Mouse (Mus musculus): ENCODE measurements around the gene Atf1. TPM values are rescaled to one million over a fixed set of nuclear protein-coding genes. Genes with fewer than 3 reads are reported as not detected.
A peak's percentile ranks its signal among the peaks of the same experiment; 100 is the strongest.

Gene Atf1
- 36.0 and 36.1 TPM in 2 replicates for polyA plus RNA-seq (2016; fragmentation: Nextera tagmentation; extraction: Ambion mirVana)

DNA sequence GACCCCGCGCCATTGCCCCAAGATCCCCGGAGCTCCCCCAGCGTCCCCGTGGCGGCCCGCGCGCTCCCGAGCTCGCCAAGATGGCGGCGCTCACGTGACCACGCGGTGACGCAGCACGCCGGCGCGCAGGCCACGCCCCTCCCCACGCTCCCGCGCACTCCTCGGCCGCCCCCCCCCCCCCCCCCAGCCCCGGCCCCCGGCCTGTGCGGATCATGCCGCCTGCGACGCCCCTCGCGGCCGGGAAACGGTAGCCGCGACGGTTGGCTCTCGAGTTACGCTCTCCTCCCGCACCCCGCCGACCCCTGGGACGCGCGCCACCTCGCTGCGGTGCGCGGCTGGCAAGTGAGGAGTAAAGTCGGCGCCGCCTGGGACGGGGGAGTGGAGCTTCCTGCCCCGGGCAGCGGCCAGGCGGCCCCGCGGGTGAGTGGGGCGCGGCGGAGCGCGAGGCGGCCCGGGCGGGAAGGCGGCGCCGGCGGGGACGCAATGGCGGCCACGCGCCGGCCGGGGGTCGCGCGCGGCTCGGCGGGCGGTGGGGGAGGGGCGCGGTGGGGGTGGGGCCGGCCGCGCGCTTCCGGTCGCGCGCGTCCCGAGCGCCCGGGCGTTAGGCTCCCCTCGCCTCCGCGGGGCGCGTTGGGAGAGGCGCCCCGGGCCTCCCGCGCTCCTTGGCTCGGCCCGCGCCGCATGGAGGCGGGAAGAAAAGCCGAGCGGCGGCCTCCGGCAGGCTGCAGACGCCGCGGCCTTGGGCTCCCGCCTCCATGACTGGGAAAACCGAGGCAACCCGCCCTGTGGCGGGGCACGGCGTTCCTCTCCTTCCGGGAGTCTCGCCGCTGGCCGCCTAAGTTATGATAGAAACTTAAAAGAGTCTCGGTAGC, at the start of gene Atf1:
TSS of gene Atf1 (plus strand) at position 157 of the 872 bp plus-strand sequence.
- peak; percentile 93 for DNase-seq (ENCODE audit: low spot score)
- Histone ChIP-seq H3K36me3 (peaks cover 15% of the 10 kb centered on the region; the same call in 1 of the 2 replicates), H3K4me3 (peak within 1 kb of the TSS; percentile 79), H3K27ac (peak within 1 kb of the TSS; percentile 100), H3K27me3 (ENCODE audit: insufficient read depth, poor library complexity, severe bottlenecking) (no peaks in the 10 kb centered on the region), H3K9me3 (peaks cover 9% of the 10 kb centered on the region), H3K4me1 (peaks cover 28% of the 10 kb centered on the region)
- WGBS: 1% methylated on average over 109 of the region's 133 CpGs

DNA sequence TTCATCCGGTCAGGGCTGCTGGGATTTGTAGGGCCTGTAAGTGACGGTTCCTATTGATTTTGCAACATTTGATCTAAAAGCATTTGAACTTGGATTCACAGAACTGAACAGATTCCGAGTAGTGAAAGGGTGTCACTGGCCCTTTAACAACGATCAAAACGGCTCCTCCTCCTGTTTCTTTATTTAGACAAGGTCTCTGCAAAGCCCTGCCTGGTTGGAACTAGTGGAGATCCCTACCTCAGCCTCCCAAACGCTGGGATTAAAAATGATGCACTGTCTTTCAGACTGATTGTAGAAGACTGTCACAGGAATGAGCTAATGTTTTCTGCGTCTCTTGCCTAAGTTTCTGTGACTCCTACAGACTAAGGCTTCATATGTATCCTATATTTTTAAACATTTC, 49.1 kb upstream of the Atf1 start:
- 49% methylated on average over 7 of the region's 7 CpGs for WGBS
- Histone ChIP-seq H3K4me3 (no peak overlapping the region), H3K9me3 (no peaks in the 10 kb centered on the region), H3K36me3 (peaks cover 71% of the 10 kb centered on the region), H3K27ac (no peak overlapping the region), H3K4me1 (peaks cover 15% of the 10 kb centered on the region; the same call in 1 of the 2 replicates), H3K27me3 (ENCODE audit: insufficient read depth, poor library complexity, severe bottlenecking) (no peaks in the 10 kb centered on the region)
- no peak for DNase-seq (ENCODE audit: low spot score)

DNA sequence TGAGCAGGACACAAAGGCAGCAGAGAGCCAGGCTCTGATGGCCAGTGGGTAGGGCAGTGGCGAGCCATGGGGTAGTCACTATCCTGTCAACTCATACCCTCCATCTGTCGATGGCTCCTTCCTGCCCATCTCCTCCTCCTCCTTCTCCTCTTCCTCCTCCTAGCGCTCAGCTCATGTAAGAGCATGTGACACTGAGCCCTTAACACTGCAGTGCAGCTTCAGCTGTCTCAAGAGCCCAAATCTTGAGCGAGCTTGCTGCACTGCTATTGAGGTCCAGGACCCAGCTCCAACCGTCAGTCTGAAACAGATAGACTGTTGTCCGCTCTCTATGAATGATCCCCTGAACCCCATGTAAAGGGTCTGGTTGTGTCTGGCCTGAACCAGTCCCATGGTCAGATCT, 47.9 kb upstream of the Atf1 start:
- Histone ChIP-seq H3K27me3 (ENCODE audit: insufficient read depth, poor library complexity, severe bottlenecking) (no peaks in the 10 kb centered on the region), H3K4me1 (peaks cover 11% of the 10 kb centered on the region; the same call in 1 of the 2 replicates), H3K9me3 (no peaks in the 10 kb centered on the region), H3K36me3 (peaks cover 71% of the 10 kb centered on the region), H3K27ac (0 out of 2 replicates have a peak overlapping the region, but pooled peaks have one; percentile 11), H3K4me3 (no peak overlapping the region)
- WGBS: 84% methylated on average over 6 of the region's 6 CpGs
- DNase-seq (ENCODE audit: low spot score): no peak

DNA sequence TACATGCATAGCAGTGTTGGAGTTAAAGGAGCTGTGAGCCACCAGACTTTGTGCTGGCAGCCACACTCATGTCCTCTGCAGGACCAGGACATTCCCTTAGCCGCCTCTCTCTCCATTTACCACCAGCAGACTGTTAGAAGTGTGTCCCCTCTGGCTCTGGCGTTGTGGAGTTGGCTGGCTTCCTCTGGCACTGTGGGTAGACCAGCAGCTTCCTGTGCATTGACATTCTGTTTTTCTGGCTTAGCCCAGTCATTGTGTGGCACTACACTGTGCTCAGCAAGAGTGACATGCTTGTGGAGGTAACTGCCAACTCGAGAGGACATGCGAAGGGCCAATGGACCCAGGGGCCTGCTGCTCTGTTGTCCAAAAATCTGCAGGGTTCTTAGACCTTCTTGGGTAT, 47.4 kb upstream of the Atf1 start:
- H3K4me3 ChIP-seq: no peak overlapping the region
- H3K27me3 ChIP-seq (ENCODE audit: insufficient read depth, poor library complexity, severe bottlenecking): no peaks in the 10 kb centered on the region
- H3K9me3 ChIP-seq: no peaks in the 10 kb centered on the region
- H3K27ac ChIP-seq: no peak overlapping the region
- peaks cover 6% of the 10 kb centered on the region; the same call in 1 of the 2 replicates for H3K4me1 ChIP-seq
- no peak for DNase-seq (ENCODE audit: low spot score)
- H3K36me3 ChIP-seq: peaks cover 71% of the 10 kb centered on the region
- 90% methylated on average over 4 of the region's 4 CpGs for WGBS

DNA sequence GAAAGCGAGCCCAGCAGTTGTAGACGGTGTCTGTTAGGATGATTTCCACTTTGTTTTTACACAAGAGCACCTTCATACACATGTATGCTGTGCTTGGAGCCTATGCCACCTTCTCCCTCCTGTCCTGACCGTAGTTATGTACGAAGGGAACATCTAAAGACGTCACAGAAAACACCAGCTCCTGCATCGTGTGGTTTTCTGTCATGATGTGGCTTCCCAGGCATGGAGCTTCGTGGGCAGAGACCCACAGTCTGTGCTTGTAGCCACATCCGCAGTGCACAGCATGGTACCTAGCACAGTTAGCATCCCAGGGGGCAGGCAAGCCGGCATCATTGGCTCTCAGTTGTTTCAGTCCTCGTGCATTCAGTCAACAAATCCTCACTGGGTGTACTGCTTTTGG, 45.8 kb upstream of the Atf1 start:
- H3K4me3 ChIP-seq: no peak overlapping the region
- no peak overlapping the region for H3K27ac ChIP-seq
- 80% methylated on average over 10 of the region's 10 CpGs for WGBS
- H3K36me3 ChIP-seq: peaks cover 78% of the 10 kb centered on the region
- no peaks in the 10 kb centered on the region for H3K9me3 ChIP-seq
- H3K27me3 ChIP-seq (ENCODE audit: insufficient read depth, poor library complexity, severe bottlenecking): no peaks in the 10 kb centered on the region
- H3K4me1 ChIP-seq: peaks cover 3% of the 10 kb centered on the region; the same call in 1 of the 2 replicates
- DNase-seq (ENCODE audit: low spot score): no peak

DNA sequence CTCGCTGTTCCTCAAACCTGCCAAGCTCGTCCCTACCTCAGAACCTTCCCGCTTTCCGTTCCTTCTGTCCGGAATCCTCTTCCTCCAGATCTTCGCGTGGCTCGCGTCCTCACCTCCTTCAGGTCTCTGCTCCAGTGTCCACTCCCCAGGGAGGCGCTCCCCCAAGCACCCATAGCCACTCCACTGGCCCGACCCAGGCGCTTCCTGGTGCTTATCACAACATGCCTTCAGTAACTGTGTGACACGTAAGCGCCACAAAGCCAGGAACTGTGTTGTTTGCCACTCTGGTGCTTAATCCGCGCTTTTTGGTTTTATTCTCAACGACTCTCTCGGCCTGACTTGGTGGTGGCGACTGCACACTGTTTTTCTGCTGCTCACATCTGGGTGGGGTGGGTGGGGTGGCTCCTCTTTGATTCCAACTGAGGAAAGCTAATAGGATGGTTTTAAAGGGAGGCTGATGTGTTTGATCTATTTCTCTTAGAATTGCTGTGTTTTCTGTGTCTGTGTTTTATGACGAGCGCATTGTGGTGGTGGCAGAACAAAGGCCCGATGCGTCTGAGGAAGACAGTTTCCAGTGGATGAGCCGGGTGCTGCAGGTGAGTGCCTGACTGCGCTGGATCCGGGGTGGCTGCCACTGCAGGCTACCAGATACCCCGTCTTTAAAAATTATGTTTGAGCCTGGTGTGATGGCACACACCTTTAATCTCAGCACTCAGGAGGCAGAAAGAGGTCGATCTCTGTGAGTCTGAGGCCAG, 44.9 kb upstream of the Atf1 start:
- 81% methylated on average over 28 of the region's 28 CpGs for WGBS
- no peak overlapping the region for H3K4me3 ChIP-seq
- DNase-seq (ENCODE audit: low spot score): no peak
- no peaks in the 10 kb centered on the region for H3K27me3 ChIP-seq (ENCODE audit: insufficient read depth, poor library complexity, severe bottlenecking)
- peaks cover 3% of the 10 kb centered on the region; the same call in 1 of the 2 replicates for H3K4me1 ChIP-seq
- peak overlapping the region; percentile 5; the same call in 1 of the 2 replicates for H3K27ac ChIP-seq
- peaks cover 80% of the 10 kb centered on the region for H3K36me3 ChIP-seq
- no peaks in the 10 kb centered on the region for H3K9me3 ChIP-seq

DNA sequence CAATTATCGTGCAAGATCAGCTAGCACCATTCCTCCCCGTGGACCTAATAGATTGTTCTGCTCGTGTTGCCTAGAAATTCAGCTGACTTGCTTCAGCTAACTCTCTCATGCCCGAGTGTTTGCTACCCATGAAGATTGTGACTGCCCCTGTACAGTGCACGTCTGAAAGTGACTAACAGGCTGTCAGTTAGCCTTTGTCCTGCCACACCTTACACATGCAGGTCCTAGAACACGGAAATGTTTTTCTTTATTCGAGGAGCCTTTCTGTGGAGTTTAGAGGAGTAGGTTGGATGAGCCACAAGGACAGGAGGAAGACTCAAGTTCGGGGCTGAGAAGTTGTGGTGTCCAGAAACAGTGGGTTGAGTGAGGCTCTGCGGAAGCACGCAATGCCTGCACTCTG, 44.1 kb upstream of the Atf1 start:
- 88% methylated on average over 10 of the region's 10 CpGs for whole genome bisulfite sequencing
- no peak overlapping the region for H3K27ac ChIP-seq

DNA sequence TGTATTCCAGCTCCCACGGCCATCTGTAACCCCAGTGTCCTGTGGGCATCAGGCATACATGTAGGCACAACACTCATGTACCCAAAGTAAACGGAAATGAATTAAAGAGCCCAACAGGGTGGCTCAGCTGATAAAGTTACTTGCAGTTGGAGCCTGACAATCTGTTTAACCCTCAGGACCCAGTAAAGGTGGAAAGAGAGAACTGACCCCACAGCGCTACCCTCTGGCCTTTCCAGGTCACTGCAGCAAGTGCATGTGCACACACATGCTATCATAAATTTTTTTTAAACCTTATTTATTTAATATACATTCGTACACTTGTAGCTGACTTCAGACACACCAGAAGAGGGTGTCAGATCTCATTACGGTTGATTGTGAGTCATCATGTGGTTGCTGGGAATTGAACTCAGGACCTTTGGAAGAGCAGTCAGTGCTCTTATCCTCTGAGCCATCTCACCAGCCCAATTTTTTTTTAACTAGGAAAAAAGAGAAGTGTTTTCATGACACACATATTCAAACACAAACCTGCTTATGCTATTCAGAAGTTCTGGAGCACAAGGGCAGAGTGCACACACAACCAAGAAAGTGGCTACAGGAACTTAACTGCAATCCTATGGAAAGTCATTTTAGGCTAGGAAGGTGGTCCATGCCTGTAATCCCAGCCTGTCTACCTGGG, 42.7 kb upstream of the Atf1 start:
- WGBS: 79% methylated on average over 5 of the region's 5 CpGs
- Histone ChIP-seq H3K9me3 (no peaks in the 10 kb centered on the region), H3K4me1 (no peaks in the 10 kb centered on the region), H3K36me3 (peaks cover 92% of the 10 kb centered on the region), H3K27me3 (ENCODE audit: insufficient read depth, poor library complexity, severe bottlenecking) (no peaks in the 10 kb centered on the region), H3K4me3 (no peak overlapping the region), H3K27ac (no peak overlapping the region)
- no peak for DNase-seq (ENCODE audit: low spot score)

More for the DNA sequence above, 44.1 kb upstream of the Atf1 start:
- peaks cover 86% of the 10 kb centered on the region for H3K36me3 ChIP-seq
- no peak overlapping the region for H3K4me3 ChIP-seq
- no peaks in the 10 kb centered on the region for H3K9me3 ChIP-seq
- DNase-seq (ENCODE audit: low spot score): no peak
- H3K27me3 ChIP-seq (ENCODE audit: insufficient read depth, poor library complexity, severe bottlenecking): no peaks in the 10 kb centered on the region
- H3K4me1 ChIP-seq: no peaks in the 10 kb centered on the region

DNA sequence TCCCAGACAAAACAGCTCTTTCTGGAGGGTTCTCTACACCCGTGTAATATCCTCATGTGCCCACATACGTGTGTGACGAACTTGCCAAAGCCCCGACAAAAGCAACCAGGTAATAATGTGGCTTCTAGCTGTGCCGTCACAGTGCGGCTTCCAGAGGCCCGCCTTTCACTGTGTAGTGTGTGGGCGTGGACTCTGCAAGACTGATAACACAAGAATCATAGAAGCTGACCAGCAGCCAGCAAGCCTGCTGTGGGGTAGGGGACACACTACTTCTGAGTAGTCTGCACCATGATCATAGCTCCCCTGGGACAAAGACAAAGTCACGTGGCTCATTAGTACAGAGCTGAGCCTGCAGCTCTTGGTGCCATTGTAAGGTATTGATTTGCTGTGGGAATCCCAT, 41.4 kb upstream of the Atf1 start:
- Histone ChIP-seq H3K9me3 (no peaks in the 10 kb centered on the region), H3K4me1 (no peaks in the 10 kb centered on the region), H3K4me3 (no peak overlapping the region), H3K27ac (no peak overlapping the region), H3K27me3 (ENCODE audit: insufficient read depth, poor library complexity, severe bottlenecking) (no peaks in the 10 kb centered on the region), H3K36me3 (peaks cover 94% of the 10 kb centered on the region)
- no peak for DNase-seq (ENCODE audit: low spot score)
- WGBS: 79% methylated on average over 9 of the region's 9 CpGs

DNA sequence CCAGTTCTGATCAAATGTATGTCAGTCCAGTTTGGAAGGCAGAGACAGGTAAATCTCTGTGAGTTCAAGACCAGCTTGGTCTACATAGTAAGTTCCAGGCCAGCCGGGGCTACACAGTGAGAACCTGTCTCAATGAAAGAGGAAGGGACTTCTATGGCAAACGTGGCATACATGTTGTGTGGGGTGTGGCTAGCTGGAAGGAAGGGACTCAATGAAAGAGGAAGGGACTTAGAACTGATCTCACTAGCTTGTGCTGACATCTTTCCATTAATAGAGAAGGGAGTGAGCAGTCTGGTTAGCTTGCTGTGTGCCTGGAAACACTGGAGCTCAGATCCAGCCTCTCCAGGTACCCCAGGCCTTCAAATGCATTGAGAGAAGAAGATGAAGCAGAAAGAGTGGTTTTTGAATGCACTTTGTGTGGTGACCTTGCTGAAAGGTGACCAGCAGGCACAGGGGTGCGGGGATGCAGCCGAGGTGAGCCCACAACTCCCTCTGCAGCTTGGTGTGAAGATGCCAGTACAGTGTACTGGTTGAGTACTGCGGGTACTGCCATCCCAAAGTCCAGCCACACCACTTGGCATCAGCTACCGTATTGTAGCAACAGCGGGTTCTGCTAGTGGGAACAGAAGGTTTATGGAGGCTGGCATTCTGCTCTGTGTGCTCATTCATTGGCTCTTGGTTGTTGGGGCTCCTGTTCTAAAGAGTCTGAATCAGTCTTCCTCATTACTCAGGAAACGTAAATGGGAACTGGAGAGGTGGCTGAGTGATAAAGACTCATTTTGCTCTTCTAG, 40.5 kb upstream of the Atf1 start:
- H3K9me3 ChIP-seq: no peaks in the 10 kb centered on the region
- 93% methylated on average over 8 of the region's 8 CpGs for WGBS
- no peak overlapping the region for H3K27ac ChIP-seq
- H3K4me1 ChIP-seq: peaks cover 3% of the 10 kb centered on the region
- H3K4me3 ChIP-seq: no peak overlapping the region
- DNase-seq (ENCODE audit: low spot score): no peak
- peaks cover 94% of the 10 kb centered on the region for H3K36me3 ChIP-seq
- H3K27me3 ChIP-seq (ENCODE audit: insufficient read depth, poor library complexity, severe bottlenecking): no peaks in the 10 kb centered on the region

DNA sequence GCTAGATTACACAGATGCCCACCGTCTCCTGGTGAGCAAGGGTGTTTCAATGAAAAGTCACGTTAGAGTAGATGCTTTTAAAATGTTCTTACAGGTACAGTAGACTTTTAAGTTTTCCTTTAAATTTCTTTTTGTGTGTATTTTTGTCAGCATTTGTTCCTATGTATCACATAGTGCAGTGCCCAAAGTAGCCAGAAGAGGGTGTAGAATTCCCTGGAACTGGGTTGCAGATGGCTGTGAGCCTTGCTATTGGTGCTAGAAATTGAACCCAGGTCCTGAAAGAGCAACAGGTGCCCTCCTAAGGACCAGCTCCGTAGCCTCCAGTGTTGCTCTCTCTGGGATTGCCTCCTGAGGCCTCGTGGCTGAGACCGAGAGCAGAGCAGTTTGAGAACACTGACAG, 39.1 kb upstream of the Atf1 start:
- H3K36me3 ChIP-seq: peaks cover 95% of the 10 kb centered on the region
- H3K27ac ChIP-seq: no peak overlapping the region
- no peaks in the 10 kb centered on the region for H3K27me3 ChIP-seq (ENCODE audit: insufficient read depth, poor library complexity, severe bottlenecking)
- peaks cover 6% of the 10 kb centered on the region for H3K4me1 ChIP-seq
- WGBS: 89% methylated on average over 5 of the region's 5 CpGs
- DNase-seq (ENCODE audit: low spot score): no peak
- H3K4me3 ChIP-seq: no peak overlapping the region
- no peaks in the 10 kb centered on the region for H3K9me3 ChIP-seq

DNA sequence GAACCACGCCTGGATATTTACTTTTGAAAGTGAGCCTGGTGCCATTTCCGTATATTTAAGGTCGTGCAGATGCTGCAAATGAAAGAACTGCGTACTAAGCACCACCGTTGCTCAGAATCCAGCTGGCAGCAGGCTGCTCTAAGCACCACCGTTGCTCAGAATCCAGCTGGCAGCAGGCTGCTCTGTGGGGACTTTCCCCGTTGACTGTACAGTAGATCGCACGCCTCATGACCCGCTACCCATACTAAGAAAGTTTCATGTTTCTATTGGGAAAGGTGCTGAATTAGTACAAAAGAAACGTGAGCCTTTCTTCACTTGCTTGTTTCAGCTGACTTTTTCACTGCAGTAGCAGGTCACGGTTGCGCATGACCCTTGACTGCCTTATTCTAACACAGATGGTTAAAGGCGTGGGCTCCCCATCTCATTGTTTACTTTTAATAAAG, 38.6 kb upstream of the Atf1 start:
- no peaks in the 10 kb centered on the region for H3K9me3 ChIP-seq
- H3K4me1 ChIP-seq: peaks cover 6% of the 10 kb centered on the region
- H3K27me3 ChIP-seq (ENCODE audit: insufficient read depth, poor library complexity, severe bottlenecking): no peaks in the 10 kb centered on the region
- no peak overlapping the region for H3K27ac ChIP-seq
- H3K4me3 ChIP-seq: no peak overlapping the region
- DNase-seq (ENCODE audit: low spot score): no peak
- H3K36me3 ChIP-seq: peaks cover 95% of the 10 kb centered on the region
- WGBS: 92% methylated on average over 14 of the region's 14 CpGs

All from heart, embryonic 10.5 days (tissue).